Mouse (Mus musculus) embryonic facial prominence, embryonic 12.5 days (tissue): ENCODE measurements around the gene Dhrs7b. TPM values are rescaled to one million over a fixed set of nuclear protein-coding genes. Genes with fewer than 3 reads are reported as not detected.
"Not testable (repeated sequence)": the region's sequence is repeated elsewhere in the genome, so short reads cannot be mapped to it uniquely, and the experiment has no call there.

ENCODE experiments used
- ATAC-seq: fragments of 200-750 bp; cut with Nextera tagmentation; 2 replicates; pipeline ENCODE4 v1.8.0; 2017; ENCODE audit not compliant: insufficient number of reproducible peaks, insufficient read depth, low FRiP score, low TSS enrichment
- H3K27ac ChIP-seq: fragments of 300-500 bp; sonication (generic); 2 replicates; pipeline ENCODE4 v1.5.1; 2016; ENCODE audit warnings: mild to moderate bottlenecking
- H3K27me3 ChIP-seq: fragments of 300-500 bp; sonication (generic); 2 replicates; pipeline ENCODE4 v1.6.1; 2016; ENCODE audit warnings: mild to moderate bottlenecking, moderate library complexity
- H3K36me3 ChIP-seq: fragments of 300-500 bp; sonication (generic); 2 replicates; pipeline ENCODE4 v1.6.1; 2016; ENCODE audit warnings: mild to moderate bottlenecking
- H3K4me1 ChIP-seq: fragments of 300-500 bp; sonication (generic); 2 replicates; pipeline ENCODE4 v1.6.1; 2016
- H3K4me2 ChIP-seq: fragments of 300-500 bp; sonication (generic); replicated peaks from 2 replicates; pipeline ENCODE4 v1.6.1; 2016; ENCODE audit warnings: mild to moderate bottlenecking, moderate library complexity
- H3K4me3 ChIP-seq: fragments of 300-500 bp; sonication (generic); 2 replicates; pipeline ENCODE4 v1.5.1; 2016; ENCODE audit warnings: mild to moderate bottlenecking
- H3K9ac ChIP-seq: fragments of 300-500 bp; sonication (generic); 2 replicates; pipeline ENCODE4 v1.6.1; 2016; ENCODE audit warnings: mild to moderate bottlenecking, moderate library complexity
- H3K9me3 ChIP-seq: fragments of 300-500 bp; sonication (generic); 2 replicates; pipeline ENCODE4 v1.6.1; 2016; ENCODE audit warnings: mild to moderate bottlenecking, moderate library complexity
- WGBS: fragments of 180-500 bp; shearing (Covaris S2); methylation state at CpG from one replicate; pipeline ENCODE4 v1.1.7; 2016; 5-methylcytosine and 5-hydroxymethylcytosine counted together
- polyA plus RNA-seq: library from polyadenylated mRNA; unstranded; fragments of >200 nt; fragmentation: Nextera tagmentation; extraction: Ambion mirVana; gene quantifications from 2 replicates; pipeline ENCODE4 v1.2.1, GENCODE M21; 2016

Gene Dhrs7b
- polyA plus RNA-seq, 1 experiment from 2014 or later, result 32.3 TPM

- Histone ChIP-seq H3K4me2 (peak within 1 kb of the TSS; percentile 71), H3K27me3 (no peaks in the 10 kb centered on the region), H3K27ac (peak within 1 kb of the TSS; percentile 95), H3K4me3 (peak within 1 kb of the TSS; percentile 96), H3K4me1 (peaks cover 45% of the 10 kb centered on the region), H3K9ac (peak within 1 kb of the TSS; percentile 96), H3K36me3 (peaks cover 11% of the 10 kb centered on the region; the same call in 1 of the 2 replicates), H3K9me3 (no peaks in the 10 kb centered on the region)
- WGBS, result under 1% methylated on average over 59 of the region's 62 CpGs
- ATAC-seq, result peak; percentile 99
Measured at GRCm38 (mm10) chr11:60878675-60879294, 48.4 kb downstream of the Dhrs7b start, which contains the start of gene Tmem11. TSS of gene Tmem11 (minus strand) at chr11:60879272.

GRCm38 (mm10) chr11:60879423-60879822 is 49.0 kb downstream of the Dhrs7b start:
- Histone ChIP-seq H3K27me3 (no peaks in the 10 kb centered on the region), H3K27ac (peak overlapping the region; percentile 95), H3K9ac (peak overlapping the region; percentile 96), H3K9me3 (no peaks in the 10 kb centered on the region), H3K36me3 (peaks cover 5% of the 10 kb centered on the region; the same call in 1 of the 2 replicates), H3K4me1 (peaks cover 39% of the 10 kb centered on the region), H3K4me2 (peak overlapping the region; percentile 71), H3K4me3 (peak overlapping the region; percentile 96)
- no peak for ATAC-seq
- 2% methylated on average over 11 of the region's 11 CpGs for WGBS

- no peak overlapping the region for H3K27ac ChIP-seq
- no peak overlapping the region for H3K4me3 ChIP-seq
- H3K4me2 ChIP-seq, result no peak overlapping the region
- WGBS, result 96% methylated on average over 4 of the region's 4 CpGs
- H3K4me1 ChIP-seq, result peaks cover 28% of the 10 kb centered on the region
- no peaks in the 10 kb centered on the region for H3K9me3 ChIP-seq
- no peaks in the 10 kb centered on the region; the same call in 1 of the 2 replicates for H3K36me3 ChIP-seq
- no peak overlapping the region for H3K9ac ChIP-seq
- ATAC-seq, result no peak
- H3K27me3 ChIP-seq, result no peaks in the 10 kb centered on the region
Measured at GRCm38 (mm10) chr11:60880559-60880958, 50.1 kb downstream of the Dhrs7b start.

- WGBS, result 76% methylated on average over 3 of the region's 3 CpGs
- Histone ChIP-seq H3K4me3 (no peak overlapping the region), H3K4me2 (no peak overlapping the region), H3K9ac (no peak overlapping the region), H3K9me3 (no peaks in the 10 kb centered on the region), H3K27ac (no peak overlapping the region), H3K36me3 (no peaks in the 10 kb centered on the region), H3K27me3 (no peaks in the 10 kb centered on the region), H3K4me1 (peaks cover 10% of the 10 kb centered on the region)
- no peak for ATAC-seq
Measured at GRCm38 (mm10) chr11:60882386-60882785, 52.0 kb downstream of the Dhrs7b start.

GRCm38 (mm10) chr11:60886986-60887385 is 56.6 kb downstream of the Dhrs7b start:
- WGBS, result 71% methylated on average over 3 of the region's 3 CpGs
- not testable (repeated sequence) for H3K36me3 ChIP-seq, H3K4me1 ChIP-seq, H3K9me3 ChIP-seq, H3K27me3 ChIP-seq, H3K27ac ChIP-seq, H3K4me3 ChIP-seq, H3K9ac ChIP-seq, ATAC-seq, H3K4me2 ChIP-seq

GRCm38 (mm10) chr11:60889861-60890260 is 59.4 kb downstream of the Dhrs7b start:
- H3K4me3 ChIP-seq, result no peak overlapping the region
- no peak overlapping the region for H3K27ac ChIP-seq
- no peak overlapping the region for H3K4me2 ChIP-seq
- ATAC-seq, result no peak
- no peak overlapping the region for H3K9ac ChIP-seq
- WGBS, result 63% methylated on average over 2 of the region's 2 CpGs
- no peaks in the 10 kb centered on the region for H3K27me3 ChIP-seq
- H3K36me3 ChIP-seq, result no peaks in the 10 kb centered on the region
- H3K9me3 ChIP-seq, result no peaks in the 10 kb centered on the region
- no peaks in the 10 kb centered on the region for H3K4me1 ChIP-seq

- Histone ChIP-seq H3K9me3 (no peaks in the 10 kb centered on the region), H3K4me1 (no peaks in the 10 kb centered on the region), H3K4me2 (no peak overlapping the region), H3K27ac (no peak overlapping the region), H3K36me3 (no peaks in the 10 kb centered on the region), H3K27me3 (no peaks in the 10 kb centered on the region), H3K9ac (no peak overlapping the region), H3K4me3 (no peak overlapping the region)
- no peak for ATAC-seq
- 41% methylated on average over 6 of the region's 6 CpGs for WGBS
Measured at GRCm38 (mm10) chr11:60890286-60890685, 59.9 kb downstream of the Dhrs7b start.

- Histone ChIP-seq H3K4me2 (no peak overlapping the region), H3K27me3 (no peaks in the 10 kb centered on the region), H3K4me3 (no peak overlapping the region), H3K9me3 (no peaks in the 10 kb centered on the region), H3K4me1 (peaks cover 3% of the 10 kb centered on the region), H3K9ac (no peak overlapping the region), H3K36me3 (no peaks in the 10 kb centered on the region), H3K27ac (no peak overlapping the region)
- ATAC-seq, result no peak
- 49% methylated on average over 3 of the region's 3 CpGs for WGBS
Measured at GRCm38 (mm10) chr11:60890744-60891143, 60.3 kb downstream of the Dhrs7b start.

GRCm38 (mm10) chr11:60895915-60896314 is 65.5 kb downstream of the Dhrs7b start:
- Histone ChIP-seq H3K4me1 (peaks cover 15% of the 10 kb centered on the region), H3K27ac (no peak overlapping the region), H3K4me3 (no peak overlapping the region), H3K36me3 (no peaks in the 10 kb centered on the region), H3K9ac (no peak overlapping the region), H3K27me3 (no peaks in the 10 kb centered on the region), H3K9me3 (no peaks in the 10 kb centered on the region), H3K4me2 (no peak overlapping the region)
- ATAC-seq, result peak; percentile 60; the same call in 1 of the 2 replicates
- WGBS, result 9% methylated on average over 4 of the region's 4 CpGs

GRCm38 (mm10) chr11:60902001-60902400 is 71.6 kb downstream of the Dhrs7b start:
- Histone ChIP-seq H3K4me1 (peaks cover 3% of the 10 kb centered on the region; the same call in 1 of the 2 replicates), H3K27me3 (no peaks in the 10 kb centered on the region), H3K27ac (no peak overlapping the region), H3K9me3 (no peaks in the 10 kb centered on the region), H3K36me3 (peaks cover 39% of the 10 kb centered on the region), H3K9ac (no peak overlapping the region), H3K4me3 (no peak overlapping the region), H3K4me2 (no peak overlapping the region)
- ATAC-seq, result no peak
- 67% methylated on average over 7 of the region's 7 CpGs for WGBS

- Histone ChIP-seq H3K4me1 (peaks cover 3% of the 10 kb centered on the region; the same call in 1 of the 2 replicates), H3K9ac (no peak overlapping the region), H3K27ac (no peak overlapping the region), H3K9me3 (no peaks in the 10 kb centered on the region), H3K4me2 (no peak overlapping the region), H3K27me3 (no peaks in the 10 kb centered on the region), H3K4me3 (no peak overlapping the region), H3K36me3 (peaks cover 39% of the 10 kb centered on the region)
- no peak for ATAC-seq
- WGBS, result 36% methylated on average over 4 of the region's 4 CpGs
Measured at GRCm38 (mm10) chr11:60902486-60902885, 72.1 kb downstream of the Dhrs7b start.

- peaks cover 3% of the 10 kb centered on the region; the same call in 1 of the 2 replicates for H3K4me1 ChIP-seq
- ATAC-seq, result no peak
- no peak overlapping the region for H3K27ac ChIP-seq
- peaks cover 39% of the 10 kb centered on the region for H3K36me3 ChIP-seq
- no peaks in the 10 kb centered on the region for H3K27me3 ChIP-seq
- H3K4me2 ChIP-seq, result no peak overlapping the region
- H3K9me3 ChIP-seq, result no peaks in the 10 kb centered on the region
- no peak overlapping the region for H3K9ac ChIP-seq
- H3K4me3 ChIP-seq, result no peak overlapping the region
- WGBS, result 78% methylated on average over 6 of the region's 6 CpGs
Measured at GRCm38 (mm10) chr11:60903661-60904061, 73.2 kb downstream of the Dhrs7b start.
